Mouse (Mus musculus) hematopoietic stem cell, adult 5-6 weeks (primary cell): ENCODE results near the gene Cadm1. TPM values are rescaled to one million over a fixed set of nuclear protein-coding genes. Genes with fewer than 3 reads are reported as not detected.
A peak's percentile ranks its signal among the peaks of the same experiment; 100 is the strongest.

Source experiments
- ATAC-seq, 2 experiments: fragments of 125-278 bp in 1 of 2; replicated peaks in 1 of 2; 2 replicates each; pipeline ENCODE4 v1.8.0; 2016 to 2017; ENCODE audit warnings: inconsistent platforms in 2 of 2, mild to moderate bottlenecking in 2 of 2, moderate number of reproducible peaks in 2 of 2, low read depth in 1 of 2, moderate TSS enrichment in 1 of 2; ENCODE audit not compliant: low FRiP score in 2 of 2, poor library complexity in 2 of 2, severe bottlenecking in 2 of 2, insufficient read depth in 1 of 2, low TSS enrichment in 1 of 2
- total RNA-seq: library from RNA; stranded (forward); fragments of 172-1452, 232-1000 nt; gene quantifications from 2 replicates; pipeline ENCODE4 v1.2.3, GENCODE M21; 2017

Cadm1 gene
- total RNA-seq, 1 experiment from 2014 or later = 0.55 TPM

GRCm38 (mm10) chr9:47623447-47624445 lies 93.8 kb downstream of the Cadm1 start:
- no peak for ATAC-seq

GRCm38 (mm10) chr9:47624565-47625520 lies 94.9 kb downstream of the Cadm1 start:
- ATAC-seq = no peak

GRCm38 (mm10) chr9:47625621-47626210 lies 95.7 kb downstream of the Cadm1 start:
- no peak for ATAC-seq

DNA sequence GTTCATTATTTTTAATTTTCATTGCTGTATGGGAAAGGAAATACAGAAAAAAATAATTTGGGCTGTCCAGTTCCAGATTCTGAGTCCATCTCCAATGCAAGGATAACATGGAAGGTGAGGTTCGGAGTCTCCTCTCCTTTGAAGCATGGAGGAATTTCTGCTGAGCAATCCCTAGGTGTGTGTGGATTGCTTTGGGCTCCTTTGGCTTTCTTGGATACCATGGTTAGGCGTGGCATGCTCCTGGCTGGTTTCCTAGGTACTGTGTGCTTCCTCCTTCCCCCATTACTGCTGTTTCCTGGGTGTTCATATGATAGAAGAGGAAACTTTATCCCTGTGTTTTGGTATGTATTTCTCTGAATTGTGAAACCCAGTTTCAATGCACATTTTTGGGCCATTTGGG lies 98.0 kb downstream of the Cadm1 start:
- ATAC-seq = no peak

- ATAC-seq = no peak
Observed at GRCm38 (mm10) chr9:47628550-47628949, 98.6 kb downstream of the Cadm1 start.

DNA sequence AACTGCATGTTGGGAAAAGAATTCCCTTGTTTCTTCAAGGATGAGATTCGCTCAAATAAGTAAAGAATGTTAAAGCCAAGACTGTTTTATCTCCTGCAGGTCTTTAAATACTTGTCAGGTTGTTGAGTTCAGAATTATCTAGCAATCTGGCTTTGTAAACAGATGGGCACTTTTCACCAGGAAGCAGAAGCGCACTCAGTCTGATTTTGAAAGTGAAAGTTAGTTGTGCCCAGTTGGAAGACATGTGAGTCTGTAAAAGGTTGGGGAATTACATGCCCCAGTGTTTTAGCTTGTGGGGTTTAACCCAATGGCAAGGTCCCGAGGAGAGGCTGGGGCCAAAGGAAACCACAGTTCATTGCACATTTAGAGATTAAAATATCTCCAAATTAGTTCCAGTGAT lies 104.7 kb downstream of the Cadm1 start:
- ATAC-seq = peak; percentile 49 to 51; a peak in 3 of 4 replicates

DNA sequence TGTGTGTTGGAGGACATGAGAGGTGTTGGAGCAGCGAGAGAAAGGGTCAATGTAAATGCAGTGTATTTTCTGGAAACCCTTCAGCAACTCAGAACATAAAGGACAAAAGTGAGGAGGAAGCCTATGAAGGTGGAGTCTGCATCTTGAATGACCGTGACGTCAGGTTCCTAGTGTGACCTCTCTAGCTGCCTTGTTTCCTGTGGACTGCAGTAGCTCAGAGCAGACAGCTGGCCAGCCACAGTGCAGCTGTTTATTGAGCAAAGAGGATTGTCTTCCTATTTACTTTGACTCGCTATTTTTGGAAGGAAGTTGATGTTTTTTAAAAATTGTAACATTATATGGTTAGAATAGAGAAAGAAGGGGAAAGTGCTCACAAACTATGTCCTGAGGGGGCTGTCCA lies 112.7 kb downstream of the Cadm1 start:
- ATAC-seq = no peak

GRCm38 (mm10) chr9:47645056-47645455 lies 115.1 kb downstream of the Cadm1 start:
- no peak for ATAC-seq

DNA sequence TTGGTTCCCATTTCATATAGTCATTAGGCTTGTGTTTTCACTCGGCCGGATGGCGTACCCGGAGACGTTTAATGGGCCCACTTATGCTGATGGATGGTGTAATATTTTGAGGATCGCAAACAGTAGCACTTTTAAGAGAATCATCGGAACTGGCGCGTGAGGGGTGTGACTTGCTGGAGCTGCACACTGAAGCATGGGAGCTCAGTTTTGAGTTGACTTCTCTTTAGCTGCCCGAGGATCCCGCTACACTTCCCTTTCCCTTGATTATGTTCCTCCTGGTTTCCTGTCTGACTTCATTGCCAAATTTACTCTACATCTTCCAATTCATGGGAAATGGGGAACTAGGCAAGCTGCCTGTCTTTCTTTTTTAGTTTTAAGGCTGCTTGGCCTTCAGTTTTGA lies 121.5 kb downstream of the Cadm1 start:
- ATAC-seq = no peak

- no peak for ATAC-seq
Observed at GRCm38 (mm10) chr9:47652203-47652602, 122.2 kb downstream of the Cadm1 start.

DNA sequence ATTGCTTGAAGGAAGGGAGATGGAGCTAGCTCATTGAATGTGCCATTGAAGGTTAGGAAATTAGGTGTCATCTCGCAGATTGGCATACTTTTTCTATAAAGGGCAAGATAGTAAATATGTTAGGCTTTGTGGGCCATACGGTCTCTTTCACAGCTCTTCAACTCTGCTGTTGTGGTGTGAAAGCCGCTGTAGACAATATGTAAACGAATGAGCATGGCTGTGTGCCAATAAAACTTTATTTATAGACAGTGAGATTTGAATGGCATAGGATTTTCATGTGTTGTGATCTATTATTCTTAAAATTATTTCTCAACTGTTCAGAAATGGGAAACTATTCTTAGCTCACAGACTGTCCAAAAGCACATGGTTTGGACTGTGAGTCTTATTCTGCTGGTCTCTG lies 123.0 kb downstream of the Cadm1 start:
- ATAC-seq = no peak

DNA sequence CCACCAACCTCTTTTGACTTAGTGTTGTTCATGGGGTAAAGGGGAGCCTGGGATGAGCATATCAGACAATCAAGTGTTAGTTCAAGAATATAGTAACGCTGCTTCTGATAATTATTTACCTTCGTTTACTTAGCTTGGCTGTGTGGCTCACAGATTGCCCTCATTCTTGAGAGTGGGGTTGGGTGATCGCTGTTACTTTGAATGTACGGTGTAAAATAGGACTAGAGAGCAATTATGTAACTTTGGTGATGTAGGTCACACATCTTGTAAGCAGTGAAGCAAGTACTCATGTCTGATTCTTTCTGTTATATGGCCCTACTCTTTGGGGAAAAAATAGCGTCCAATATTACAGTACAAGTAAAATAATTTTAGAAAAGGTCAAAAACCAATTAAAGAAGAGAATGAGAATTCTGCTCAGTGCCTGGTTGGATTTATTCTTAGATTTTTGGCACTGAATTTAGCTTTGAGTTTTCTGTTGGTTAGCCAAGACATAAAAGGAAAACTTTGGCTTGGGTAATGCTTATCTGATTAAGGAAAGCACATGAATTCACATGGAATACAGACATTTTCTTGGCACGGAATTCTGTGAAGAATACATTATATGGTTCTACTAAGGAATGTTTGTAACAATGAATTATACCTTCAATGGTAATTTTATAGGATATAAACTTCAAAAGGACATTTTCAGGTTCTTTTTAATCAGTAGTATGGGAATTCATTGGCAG lies 129.6 kb downstream of the Cadm1 start:
- ATAC-seq = no peak

GRCm38 (mm10) chr9:47661611-47662010 lies 131.6 kb downstream of the Cadm1 start:
- no peak for ATAC-seq

DNA sequence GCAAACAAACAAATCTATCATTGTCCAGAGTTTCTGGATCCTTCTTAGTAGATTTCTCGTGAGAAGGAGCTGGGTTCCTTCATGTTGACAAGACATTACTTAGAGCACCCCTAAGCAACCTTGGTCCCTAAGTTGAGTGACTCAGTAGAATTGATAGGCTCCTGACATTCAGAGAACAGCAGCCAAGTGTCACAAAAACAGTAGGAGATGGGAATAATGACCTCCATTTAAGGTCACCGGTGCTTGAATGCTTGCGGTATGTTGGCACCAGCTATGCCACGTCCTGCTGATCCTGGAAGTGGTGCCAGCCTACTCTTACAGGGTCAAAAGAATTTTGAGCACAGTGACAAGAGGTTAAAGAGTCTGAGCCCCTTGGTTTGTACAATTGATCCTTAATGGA lies 139.2 kb downstream of the Cadm1 start:
- ATAC-seq = no peak

DNA sequence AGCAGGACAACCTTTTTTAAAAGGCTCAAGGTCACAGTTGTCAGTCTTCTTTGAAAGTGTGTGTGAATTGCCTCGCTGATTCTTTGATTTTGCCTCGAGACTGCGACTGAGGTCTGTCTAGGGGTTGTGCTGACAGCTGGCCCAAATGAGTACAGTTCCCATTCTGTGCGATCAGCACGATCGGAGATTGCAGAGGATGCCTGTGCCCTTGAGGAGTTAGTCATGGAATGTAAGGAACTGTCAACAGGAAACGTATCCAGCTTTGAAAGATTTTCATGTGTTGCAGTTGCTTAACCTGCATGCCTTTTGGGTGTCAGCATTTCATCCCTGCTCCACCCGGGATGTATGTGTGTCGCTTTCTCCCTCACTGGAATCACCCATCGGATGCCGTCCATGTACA lies 141.6 kb downstream of the Cadm1 start:
- no peak for ATAC-seq

DNA sequence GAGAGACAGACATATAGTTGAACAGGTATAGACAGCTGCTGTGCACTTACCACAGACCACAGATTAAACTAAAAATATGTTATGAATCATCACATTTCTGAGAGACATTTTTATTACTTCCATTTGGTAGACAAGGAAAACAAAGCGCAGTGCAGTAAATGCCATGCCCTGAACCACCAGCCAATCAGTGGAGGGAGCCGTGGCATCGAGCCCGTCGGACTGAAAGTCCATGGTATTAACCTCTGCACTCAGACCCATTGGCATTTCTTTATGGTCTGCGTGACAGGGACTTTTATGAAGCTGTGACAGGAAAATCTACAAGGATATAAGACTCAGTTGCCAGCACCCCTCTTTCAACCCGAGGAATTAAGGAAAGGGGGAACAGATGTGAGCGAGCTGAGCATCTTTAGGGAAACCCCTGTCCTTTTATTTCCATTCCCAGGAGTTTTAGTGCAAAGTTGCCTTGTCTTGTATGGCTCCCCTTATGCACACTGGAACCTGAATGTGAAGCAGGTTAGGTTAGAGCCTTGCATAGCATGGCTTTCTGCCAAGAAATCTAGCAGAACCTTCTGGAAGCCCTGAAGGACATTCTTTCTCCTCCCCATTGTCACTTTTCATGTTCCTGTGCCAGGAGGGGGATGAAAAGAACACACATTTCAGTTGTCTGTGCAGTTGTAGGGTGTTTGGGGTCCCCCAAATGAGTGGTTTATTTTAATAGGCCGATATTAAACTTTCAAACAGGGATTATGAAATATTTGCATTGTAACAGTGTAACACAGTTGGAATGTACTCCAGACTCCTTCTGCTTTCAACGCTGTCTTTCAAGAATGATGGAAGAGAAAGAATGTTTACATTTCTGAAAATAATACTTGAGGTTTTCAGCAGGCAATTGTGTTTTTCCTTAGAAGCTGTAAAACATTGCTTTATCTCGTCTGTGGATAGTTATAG lies 145.1 kb downstream of the Cadm1 start:
- no peak for ATAC-seq
